8 mouse cellular contexts compared by ENCODE assay signal in genomic region chr7:27228281-27228821, GRCm38 (mm10). TPM values are rescaled to one million over a fixed set of nuclear protein-coding genes. Genes with fewer than 3 reads are reported as not detected.
DNase-seq lines count a peak whose midpoint lies in the region; ATAC-seq lines count a peak whose summit lies in the region.

Itpkc (minus strand) TSS chr7:27228661.

- peak; percentile 80 for ATAC-seq in megakaryocyte progenitor cell, adult 5-6 weeks (replicated peaks; ENCODE audit: poor library complexity)

- peak; percentile 92 for DNase-seq in adipocyte (ENCODE audit: low spot score)
- peak; percentile 99 for DNase-seq in embryo, embryonic 10 days (ENCODE audit: low spot score)
- DNase-seq in gastrocnemius, postnatal 10 days = peak; percentile 86
- DNase-seq in induced T-regulatory cell, adult 2 months (ENCODE audit: low read depth) = peak; percentile 98
- peak; percentile 76 to 89 for DNase-seq in left cerebral cortex, adult 9 months (ENCODE audit: low spot score in 2 of 2)
- peak; percentile 91 for DNase-seq in right cerebral cortex, postnatal 14 days
- peak; percentile 93 for DNase-seq in urinary bladder, postnatal 36 days (ENCODE audit: low spot score in 2 of 2)

RNA-seq across cellular contexts. Expression of gene Itpkc, which starts in this region (rescaled TPM):
- total RNA-seq in gastrocnemius, postnatal 10 days (2021) = 1 to 10 TPM; 4.3 to 6.3 TPM
- total RNA-seq in megakaryocyte progenitor cell, adult 5-6 weeks (2015) = 1.7 and 1.9 TPM in 2 replicates
- total RNA-seq in megakaryocyte progenitor cell, adult 5-6 weeks (2017) = 2.5 and 2.7 TPM in 2 replicates

Comparison
In these comparisons a context has a peak if more than half of its experiments do, and no peak if none do; other contexts are left out.
1. Peak in every context shown above with its lines: DNase-seq and ATAC-seq.